Mouse (Mus musculus): Measurements from ENCODE around the gene Kcnh2.

- TF ChIP-seq CTCF (IDR thresholded peaks at IDR 0.05 in 2 of 3, conservative IDR thresholded peaks at IDR 0.05 in 1 of 3; ENCODE audit: control insufficient read depth in 1 of 3, insufficient read depth in 1 of 3, low read depth in 2 of 3, low read length in 3 of 3, poor library complexity in 1 of 3, severe bottlenecking in 1 of 3): no peak
- TF ChIP-seq POLR2A (IDR thresholded peaks at IDR 0.05; ENCODE audit: control insufficient read depth in 1 of 2, insufficient read depth in 1 of 2, low read depth in 1 of 2, low read length in 2 of 2, poor library complexity in 1 of 2): no peak
- no peak for TF ChIP-seq MAFK (IDR thresholded peaks at IDR 0.05; ENCODE audit: borderline replicate concordance, low read depth, low read length)
- no peak for TF ChIP-seq USF1 (IDR thresholded peaks at IDR 0.05; ENCODE audit: low read depth, low read length)
- TF ChIP-seq RCOR1 (IDR thresholded peaks at IDR 0.05; ENCODE audit: low read depth, low read length): no peak
- TF ChIP-seq MAZ (IDR thresholded peaks at IDR 0.05; ENCODE audit: low read depth, low read length): 0 out of 2 replicates have a peak, but pooled peaks have one; percentile 13
- TF ChIP-seq EP300 (IDR thresholded peaks at IDR 0.05; ENCODE audit: low read depth in 1 of 2, low read length in 2 of 2): no peak; a peak in 1 of 4 replicates
- TF ChIP-seq TBP (IDR thresholded peaks at IDR 0.05; ENCODE audit: low read depth, low read length): no peak
- no peak for TF ChIP-seq BHLHE40 (IDR thresholded peaks at IDR 0.05; ENCODE audit: borderline replicate concordance, low read depth, low read length)
- no peak for TF ChIP-seq TCF12 (IDR thresholded peaks at IDR 0.05; ENCODE audit: low read depth, low read length)
- TF ChIP-seq CHD2 (IDR thresholded peaks at IDR 0.05; ENCODE audit: low read length): no peak
- no peak for TF ChIP-seq NELFE (IDR thresholded peaks at IDR 0.05; ENCODE audit: low read depth, low read length)
- no peak for TF ChIP-seq KAT2A (conservative IDR thresholded peaks at IDR 0.05; ENCODE audit: low read depth, low read length)
- no peak for TF ChIP-seq E2F4 (IDR thresholded peaks at IDR 0.05; ENCODE audit: borderline replicate concordance, low read depth, low read length)
Measured at GRCm38 (mm10) chr5:24381988-24382387, 30.6 kb upstream of the Kcnh2 start.
